Mouse (Mus musculus): ENCODE results near the gene Zbtb48.

DNA sequence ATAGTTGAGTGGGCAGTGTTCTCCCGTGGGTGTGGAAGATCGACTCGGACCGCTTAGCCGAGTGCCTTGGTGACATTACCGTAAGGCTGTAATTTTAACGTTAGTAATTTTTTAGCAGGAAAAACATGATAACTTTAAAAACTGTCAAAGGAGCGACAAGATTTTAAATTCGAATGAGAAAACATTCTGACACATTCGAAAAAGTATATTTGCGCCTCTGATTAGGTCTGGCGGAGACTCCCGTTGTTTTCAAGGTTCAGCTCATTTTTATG, 30.6 kb downstream of the Zbtb48 start:
- TF ChIP-seq CTCF (IDR thresholded peaks at IDR 0.05; ENCODE audit: insufficient read depth, low read depth, low read length) = no peak
- no peak for TF ChIP-seq POLR2A (IDR thresholded peaks at IDR 0.05; ENCODE audit: insufficient read depth, low read depth, low read length)
